Mouse (Mus musculus): Measurements from ENCODE around the gene Clec16a.

Clec16a gene

DNA sequence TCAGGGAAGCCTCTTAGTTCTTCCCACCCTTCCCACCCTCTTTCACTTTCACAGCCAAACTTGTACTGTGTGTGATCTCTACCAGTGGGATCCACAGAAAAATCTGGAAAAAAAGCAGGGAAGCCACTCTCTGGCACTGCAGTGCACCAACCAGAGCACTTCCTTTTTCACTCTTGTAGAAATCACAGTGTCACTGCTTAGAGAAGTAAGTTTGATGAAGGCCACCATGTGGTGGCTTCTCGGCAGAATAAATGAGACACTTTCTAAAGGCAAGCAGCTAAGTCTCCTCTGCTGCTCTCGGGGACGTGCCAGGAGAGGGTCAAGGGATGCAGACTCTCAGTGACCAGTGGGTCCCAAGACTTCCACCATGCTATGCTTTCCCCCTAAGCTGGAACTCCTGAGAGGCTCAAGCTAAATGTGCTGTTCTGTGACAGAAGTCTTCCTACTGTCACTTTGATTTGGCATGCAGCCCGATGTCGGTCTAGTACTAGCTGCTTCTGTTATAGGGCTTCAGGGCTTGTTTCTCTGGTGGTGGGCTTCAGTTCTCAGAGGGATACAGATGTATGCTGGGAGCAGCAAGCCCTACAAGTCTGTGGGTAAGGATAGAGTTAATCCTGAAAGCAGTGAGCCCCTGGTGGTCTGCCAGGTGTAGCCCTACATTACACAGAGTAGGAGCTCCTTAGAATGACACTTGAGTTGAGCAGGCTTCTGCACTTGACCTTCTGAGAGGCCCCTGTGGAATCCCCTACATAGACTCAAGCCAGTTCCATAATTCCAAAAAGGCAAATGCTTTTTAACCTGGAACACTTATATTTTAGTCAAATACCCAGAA, 178.9 kb downstream of the Clec16a start:
- in situ Hi-C loops (cut with MboI; ENCODE audit: low pct_unique_long_range_greater_than_20kb in 1 of 2, low sequenced_read_pairs in 2 of 2, unreplicated experiment in 1 of 2), result no loop called here

DNA sequence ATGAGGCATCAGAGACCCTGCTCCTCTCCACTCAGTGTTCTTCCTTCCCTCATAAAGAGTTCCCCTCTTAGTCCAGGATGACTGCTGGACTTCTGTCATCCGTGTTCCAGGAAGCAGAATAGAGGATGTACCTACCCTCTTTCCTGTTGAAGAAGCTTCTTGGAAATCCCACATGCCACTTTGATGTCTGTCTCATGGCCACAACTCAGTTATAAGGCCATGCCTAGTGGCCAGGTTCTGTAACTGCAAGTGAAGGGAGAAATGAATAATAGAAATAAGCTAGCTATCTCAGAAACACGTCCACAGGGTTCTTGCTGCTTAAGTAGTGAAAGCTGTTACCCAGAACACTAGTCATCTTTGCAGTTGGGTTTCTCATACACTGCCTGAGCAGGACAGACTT, 180.0 kb downstream of the Clec16a start:
- in situ Hi-C loops (cut with MboI; ENCODE audit: low pct_unique_long_range_greater_than_20kb in 1 of 2, low sequenced_read_pairs in 2 of 2, unreplicated experiment in 1 of 2), result no loop called here

DNA sequence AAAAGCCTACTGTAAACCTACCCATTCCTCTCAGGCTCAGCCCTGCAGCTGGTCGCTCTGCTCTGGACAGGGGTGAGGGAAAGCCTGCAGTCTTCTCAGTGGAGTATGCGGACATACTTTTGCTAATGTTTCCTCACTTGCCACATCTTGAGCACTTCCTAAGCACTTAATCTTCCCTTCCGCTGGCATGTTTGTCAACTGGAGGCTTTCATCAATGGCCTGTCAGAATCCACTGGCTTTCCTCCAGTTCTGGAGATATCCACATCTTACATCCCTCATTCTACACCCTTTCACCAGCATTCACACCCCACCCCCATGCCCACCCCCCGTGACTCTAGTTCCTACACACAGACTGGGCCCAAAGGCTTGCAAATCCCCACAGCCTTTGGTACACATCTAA, 182.5 kb downstream of the Clec16a start:
- in situ Hi-C loops (cut with MboI; ENCODE audit: low pct_unique_long_range_greater_than_20kb in 1 of 2, low sequenced_read_pairs in 2 of 2, unreplicated experiment in 1 of 2), result no loop called here

DNA sequence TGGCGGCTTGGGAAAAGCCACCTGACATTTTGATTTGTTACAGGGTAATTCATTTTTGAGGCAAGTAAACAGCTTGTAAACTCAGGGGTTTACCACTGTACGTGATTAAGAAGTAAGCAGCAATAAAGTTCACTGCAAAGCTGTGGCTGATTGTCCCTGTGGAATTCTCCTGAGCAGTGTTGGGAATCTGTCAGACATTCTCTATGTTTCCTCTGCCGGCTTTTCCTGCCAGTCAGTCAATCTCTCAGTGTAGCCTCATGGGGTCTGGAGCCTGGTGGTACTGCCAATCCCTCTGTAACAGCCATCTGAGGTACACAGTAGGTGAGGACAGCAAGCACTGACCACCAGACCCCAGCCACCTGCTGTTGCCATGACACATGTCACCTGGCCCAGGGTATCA, 183.7 kb downstream of the Clec16a start:
- in situ Hi-C loops (cut with MboI; ENCODE audit: low pct_unique_long_range_greater_than_20kb in 1 of 2, low sequenced_read_pairs in 2 of 2, unreplicated experiment in 1 of 2), result no loop called here

DNA sequence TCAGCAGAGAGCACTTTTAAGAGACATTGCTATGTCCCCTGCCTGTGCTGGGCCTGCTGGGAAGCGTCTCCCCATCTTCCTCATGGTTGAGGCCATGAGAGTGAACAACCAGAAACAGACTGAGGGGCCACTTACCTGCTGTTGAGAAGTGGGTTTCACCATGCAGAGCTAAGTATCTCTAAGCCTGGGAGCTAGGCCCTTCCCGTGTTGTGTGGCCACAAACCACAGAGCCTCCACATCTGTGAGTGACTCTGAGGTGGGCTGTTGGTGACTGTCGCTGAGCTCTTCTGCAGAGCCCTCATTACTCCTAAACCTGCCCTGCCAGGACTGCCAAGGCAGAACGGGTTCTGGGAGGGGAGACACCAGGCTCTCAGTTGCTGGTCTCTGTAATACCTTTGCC, 185.8 kb downstream of the Clec16a start:
- in situ Hi-C loops (cut with MboI; ENCODE audit: low pct_unique_long_range_greater_than_20kb in 1 of 2, low sequenced_read_pairs in 2 of 2, unreplicated experiment in 1 of 2), result no loop called here

DNA sequence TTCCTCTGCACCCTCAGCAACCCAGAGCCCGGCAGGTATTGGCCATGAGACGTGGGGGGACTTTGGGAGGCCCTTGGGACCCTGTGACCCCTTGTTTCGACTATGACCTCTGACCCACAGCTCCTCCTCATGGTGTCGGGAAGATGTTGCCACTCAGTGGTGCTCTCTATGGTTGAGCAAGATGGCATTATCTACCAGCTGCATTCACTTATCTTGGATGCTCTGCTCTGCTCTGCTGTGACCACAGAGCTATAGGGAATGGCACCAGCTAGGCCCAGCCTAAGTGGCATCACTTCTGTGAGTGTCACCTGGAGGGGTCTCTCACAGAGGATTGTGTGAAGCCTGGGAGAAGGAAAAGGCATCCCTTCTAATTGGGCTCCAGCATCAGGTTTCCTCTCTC, 186.6 kb downstream of the Clec16a start:
- in situ Hi-C loops (cut with MboI; ENCODE audit: low pct_unique_long_range_greater_than_20kb in 1 of 2, low sequenced_read_pairs in 2 of 2, unreplicated experiment in 1 of 2), result no loop called here

DNA sequence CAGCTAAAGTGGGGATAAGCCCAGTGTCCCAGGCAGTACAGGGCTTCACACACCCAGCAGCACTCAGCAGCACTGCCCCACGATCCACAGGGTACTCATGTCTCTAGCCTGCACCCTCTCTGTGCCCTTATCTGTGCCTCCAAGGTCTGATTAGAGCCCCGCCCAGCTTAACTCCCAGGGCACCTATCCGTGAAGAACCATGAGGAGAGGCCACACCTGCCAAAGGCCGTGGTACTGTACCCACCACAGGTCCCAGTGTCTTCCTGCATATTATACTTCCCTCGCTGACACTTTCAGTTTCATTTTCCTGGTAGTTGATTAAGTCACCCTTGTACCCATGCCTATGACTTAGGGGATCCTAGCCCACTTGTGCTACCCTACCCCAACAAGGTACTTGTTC, 187.3 kb downstream of the Clec16a start:
- in situ Hi-C loops (cut with MboI; ENCODE audit: low pct_unique_long_range_greater_than_20kb in 1 of 2, low sequenced_read_pairs in 2 of 2, unreplicated experiment in 1 of 2), result no loop called here

DNA sequence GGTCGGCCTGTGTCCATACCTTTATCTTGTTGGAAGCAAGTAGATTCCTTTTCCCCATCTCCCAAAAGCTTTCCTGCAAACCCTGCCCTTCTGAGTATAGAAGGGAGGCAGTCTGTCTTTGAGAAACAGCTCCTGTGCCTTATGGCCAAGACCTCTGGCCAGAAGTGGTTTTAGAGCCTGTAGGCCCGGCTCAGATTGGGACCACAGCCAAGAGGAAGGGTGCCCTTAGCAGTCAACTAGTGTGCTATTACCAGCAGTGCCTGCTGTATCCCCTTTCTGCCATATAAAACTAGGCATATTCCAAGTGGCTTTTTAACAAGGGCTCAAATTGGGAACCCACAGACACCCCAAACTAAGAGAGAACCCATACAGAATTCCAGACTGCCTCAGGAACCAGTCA, 190.6 kb downstream of the Clec16a start:
- in situ Hi-C loops (cut with MboI; ENCODE audit: low pct_unique_long_range_greater_than_20kb in 1 of 2, low sequenced_read_pairs in 2 of 2, unreplicated experiment in 1 of 2), result no loop called here

DNA sequence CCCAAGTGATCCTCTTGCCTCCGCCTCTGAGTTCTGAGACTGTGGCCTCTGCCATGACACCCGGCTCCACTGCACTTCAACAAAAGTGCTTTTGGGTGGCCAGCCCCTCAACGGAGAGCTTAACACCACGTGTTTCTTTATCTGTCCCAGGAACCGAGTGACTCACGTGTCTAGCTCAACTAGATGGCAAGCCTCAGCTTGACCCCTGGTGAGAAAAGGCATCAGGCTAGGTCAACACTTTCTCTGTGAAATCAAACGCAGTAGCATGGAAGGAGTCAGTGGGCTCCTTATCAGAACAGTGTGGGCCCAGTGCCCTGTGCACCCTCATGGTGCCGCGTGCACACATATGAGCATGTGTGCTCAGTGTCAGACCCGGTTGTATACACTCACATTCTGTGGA, 191.2 kb downstream of the Clec16a start:
- in situ Hi-C loops (cut with MboI; ENCODE audit: low pct_unique_long_range_greater_than_20kb in 1 of 2, low sequenced_read_pairs in 2 of 2, unreplicated experiment in 1 of 2), result no loop called here

DNA sequence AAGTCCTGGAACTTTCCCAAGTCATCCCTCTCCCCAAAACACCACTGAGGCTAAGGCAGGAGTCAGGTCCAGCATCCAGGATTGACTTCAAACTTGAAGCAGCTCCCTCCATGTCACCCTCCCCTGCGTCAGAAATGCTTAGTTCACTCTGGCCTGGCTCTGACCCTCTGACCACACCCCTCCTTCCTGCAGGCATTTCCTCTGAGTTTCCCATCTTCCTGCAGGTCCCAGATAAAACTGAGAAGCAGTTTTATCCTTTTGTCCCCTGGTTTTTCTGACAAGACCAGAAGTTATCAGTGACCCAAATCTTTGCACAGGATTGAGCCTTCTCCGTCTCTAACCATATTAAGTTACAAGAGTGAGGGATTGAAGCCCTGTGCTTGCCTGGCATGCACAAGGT, 192.4 kb downstream of the Clec16a start:
- in situ Hi-C loops (cut with MboI; ENCODE audit: low pct_unique_long_range_greater_than_20kb in 1 of 2, low sequenced_read_pairs in 2 of 2, unreplicated experiment in 1 of 2), result no loop called here

DNA sequence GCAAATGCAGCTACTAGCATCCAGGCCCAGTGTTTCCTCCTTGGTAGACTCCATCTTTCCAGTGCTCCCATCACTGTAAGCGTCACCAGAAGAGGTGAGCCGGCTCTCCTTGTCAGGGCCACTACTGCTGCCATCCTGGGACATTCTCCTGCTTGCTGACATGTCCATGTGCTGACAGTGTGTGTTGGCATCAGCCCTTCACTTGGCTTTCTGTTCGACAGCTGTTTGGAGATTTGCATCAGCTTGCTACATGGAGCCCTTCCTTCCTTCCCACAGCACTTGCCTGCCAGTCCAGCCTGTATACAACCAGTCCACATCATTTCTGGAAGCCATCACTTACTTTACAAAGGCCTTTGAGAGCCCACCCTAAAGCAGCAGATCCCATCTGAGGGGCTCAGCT, 193.7 kb downstream of the Clec16a start:
- in situ Hi-C loops (cut with MboI; ENCODE audit: low pct_unique_long_range_greater_than_20kb in 1 of 2, low sequenced_read_pairs in 2 of 2, unreplicated experiment in 1 of 2), result no loop called here

DNA sequence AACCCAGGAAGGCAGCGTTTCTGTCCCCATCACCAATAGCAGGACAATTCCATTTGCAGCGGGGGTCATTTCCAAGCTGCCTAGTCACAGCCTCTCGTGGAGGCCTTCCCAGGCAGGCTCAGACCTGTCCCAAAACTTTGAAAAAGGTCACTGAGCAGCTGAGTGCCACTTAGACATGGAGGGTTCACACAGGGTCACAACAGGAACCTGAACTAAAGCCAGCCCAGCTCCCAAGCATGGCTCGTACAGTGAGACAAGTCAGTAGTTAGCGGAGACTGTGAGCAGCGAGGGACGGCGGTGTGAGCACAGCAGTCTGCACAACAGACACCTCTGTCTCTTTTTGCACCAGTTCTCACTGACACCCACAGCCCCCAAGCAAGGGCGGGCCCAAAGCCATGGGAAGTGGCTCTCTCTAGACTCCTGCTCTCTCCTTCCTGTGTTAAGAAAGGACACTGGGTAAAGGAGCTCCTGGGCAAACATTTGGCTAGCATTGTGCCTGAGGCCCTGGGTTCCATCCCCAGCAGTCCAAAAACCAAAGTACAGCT, 194.8 kb downstream of the Clec16a start:
- in situ Hi-C loops (cut with MboI; ENCODE audit: low pct_unique_long_range_greater_than_20kb in 1 of 2, low sequenced_read_pairs in 2 of 2, unreplicated experiment in 1 of 2), result no loop called here

DNA sequence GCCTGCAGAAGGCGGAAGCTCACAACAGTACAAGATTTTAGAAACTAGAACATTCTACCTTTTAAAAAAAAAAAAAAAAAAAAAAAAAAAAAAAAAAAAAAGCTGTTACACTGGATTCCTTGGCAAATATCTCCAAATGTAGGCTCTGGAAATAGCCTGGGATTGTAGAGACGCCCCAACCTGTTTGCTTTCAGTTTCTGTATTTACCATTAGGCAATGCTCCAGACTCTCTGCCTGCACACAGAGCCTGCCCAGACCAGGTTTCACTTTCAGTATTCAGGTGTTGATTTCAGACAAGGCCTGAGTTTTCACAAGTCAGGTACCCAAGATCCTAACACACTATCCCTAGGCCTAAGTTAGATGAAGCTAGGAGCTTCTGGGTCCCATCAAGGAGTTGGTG, 195.9 kb downstream of the Clec16a start:
- in situ Hi-C loops (cut with MboI; ENCODE audit: low pct_unique_long_range_greater_than_20kb in 1 of 2, low sequenced_read_pairs in 2 of 2, unreplicated experiment in 1 of 2), result no loop called here

DNA sequence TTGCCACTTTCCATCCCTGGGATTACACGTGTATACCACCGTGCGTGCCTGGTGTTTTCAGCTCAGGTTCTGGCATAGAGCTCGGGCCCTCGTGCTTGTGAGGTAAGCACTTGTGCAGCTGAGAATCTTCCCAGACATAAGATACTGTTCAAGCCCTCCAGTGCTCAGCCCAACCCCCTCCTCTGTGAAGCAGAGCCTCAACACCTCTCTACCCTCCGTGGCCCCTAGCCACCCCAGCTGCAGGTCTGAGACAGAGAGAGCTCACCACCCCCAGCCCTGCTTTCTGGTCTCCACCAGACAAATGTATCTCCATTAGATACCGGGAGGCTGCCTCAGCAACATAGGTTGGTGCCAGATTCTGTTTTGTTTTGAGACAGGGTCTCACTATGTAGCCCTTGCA, 204.1 kb downstream of the Clec16a start:
- in situ Hi-C loops (cut with MboI; ENCODE audit: low pct_unique_long_range_greater_than_20kb in 1 of 2, low sequenced_read_pairs in 2 of 2, unreplicated experiment in 1 of 2), result no loop called here

DNA sequence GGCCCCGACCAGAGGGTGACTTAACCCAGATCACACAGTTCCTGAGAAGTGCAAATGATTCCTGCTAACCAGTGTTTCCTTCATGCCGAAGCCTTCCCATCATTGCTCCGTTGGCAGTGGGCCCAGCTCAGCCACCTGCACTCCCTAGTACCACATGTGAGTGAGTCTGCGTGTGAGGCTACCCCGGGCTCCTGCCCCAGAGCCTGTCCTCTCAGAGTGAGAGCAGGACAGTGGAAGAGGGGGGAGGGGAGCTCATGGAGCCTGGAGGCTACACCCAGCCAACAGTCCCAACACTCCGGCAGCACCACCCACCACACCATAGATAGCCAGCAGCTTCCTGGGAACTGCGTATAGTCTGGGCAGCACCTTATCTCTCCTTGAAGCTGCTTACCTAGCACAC, 204.7 kb downstream of the Clec16a start:
- in situ Hi-C loops (cut with MboI; ENCODE audit: low pct_unique_long_range_greater_than_20kb in 1 of 2, low sequenced_read_pairs in 2 of 2, unreplicated experiment in 1 of 2), result no loop called here

DNA sequence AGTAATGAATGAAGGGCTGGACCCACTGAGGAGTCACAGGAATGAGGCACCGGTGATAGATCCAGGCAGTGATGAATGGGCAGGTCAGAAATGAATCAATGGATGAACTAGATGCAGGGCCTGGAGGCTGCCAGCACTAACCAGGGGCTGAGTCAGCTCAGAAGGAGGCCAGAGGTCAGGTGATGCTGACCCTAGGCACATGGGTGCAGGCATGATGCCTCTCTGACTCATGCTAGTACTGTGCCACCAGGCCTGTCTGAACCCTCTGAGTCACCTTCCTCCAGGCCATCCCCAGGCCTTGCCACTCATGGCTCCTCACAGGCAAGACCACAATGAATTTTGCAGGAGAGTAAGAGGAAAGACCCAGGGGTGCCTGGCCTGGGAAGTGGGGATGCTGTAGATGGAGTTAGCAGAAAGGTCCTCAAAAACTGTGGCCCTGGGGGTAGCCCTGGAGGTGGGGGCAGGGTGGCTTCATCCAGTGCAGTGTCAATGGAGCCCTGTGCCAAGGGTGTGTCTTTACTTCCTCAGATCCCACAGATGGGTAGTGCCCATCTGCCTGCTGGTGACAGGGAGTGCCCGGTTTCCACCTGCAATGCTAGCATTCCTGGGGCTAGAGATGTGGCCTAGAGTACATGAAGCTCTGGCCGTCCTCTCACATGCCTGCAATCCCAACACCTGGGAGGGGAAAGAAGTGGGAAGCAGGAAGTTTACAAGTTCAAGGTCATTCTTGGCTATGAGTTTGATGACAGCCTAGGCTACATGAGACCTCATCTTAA, 209.6 kb downstream of the Clec16a start:
- in situ Hi-C loops (cut with MboI; ENCODE audit: low pct_unique_long_range_greater_than_20kb in 1 of 2, low sequenced_read_pairs in 2 of 2, unreplicated experiment in 1 of 2), result no loop called here

DNA sequence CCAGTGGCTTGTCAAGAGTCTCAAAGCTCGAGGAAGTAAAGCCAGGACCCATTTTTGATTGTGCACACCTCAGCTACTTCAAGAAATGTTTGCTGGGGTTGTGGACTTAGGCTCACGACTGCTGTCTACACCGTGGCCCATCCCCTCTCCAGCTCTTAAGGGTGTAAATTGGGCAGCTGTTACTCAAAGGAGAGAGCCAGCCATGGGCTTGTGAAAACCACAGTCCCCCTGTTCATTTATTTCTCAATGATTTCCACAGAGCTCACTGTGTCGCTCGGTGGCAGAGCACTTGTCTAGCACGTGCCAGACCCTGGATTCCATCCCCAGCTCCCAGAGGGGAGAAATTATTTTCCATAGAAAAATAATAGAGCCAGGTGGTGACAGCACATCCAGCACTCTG, 211.0 kb downstream of the Clec16a start:
- in situ Hi-C loops (cut with MboI; ENCODE audit: low pct_unique_long_range_greater_than_20kb in 1 of 2, low sequenced_read_pairs in 2 of 2, unreplicated experiment in 1 of 2), result no loop called here

DNA sequence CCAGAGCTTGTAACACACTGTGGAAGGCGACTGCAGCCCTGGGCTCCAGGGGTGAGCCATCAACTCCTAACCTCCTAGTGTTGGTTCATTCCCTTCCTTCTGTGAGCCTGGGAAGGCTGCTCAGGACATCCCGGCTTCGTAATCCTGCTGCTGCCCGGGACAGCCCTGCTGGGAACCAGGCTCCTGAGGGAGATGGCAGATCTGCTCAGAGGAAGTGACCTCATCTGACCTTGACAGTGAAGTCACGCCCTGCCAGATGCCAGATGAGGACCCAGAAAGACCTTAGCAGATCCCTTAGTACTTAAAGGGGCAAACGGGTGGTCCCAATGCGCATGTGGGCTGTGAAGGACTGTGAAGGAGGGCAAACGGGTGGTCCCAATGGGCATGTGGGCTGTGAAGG, 216.0 kb downstream of the Clec16a start:
- in situ Hi-C loops (cut with MboI; ENCODE audit: low pct_unique_long_range_greater_than_20kb in 1 of 2, low sequenced_read_pairs in 2 of 2, unreplicated experiment in 1 of 2), result no loop called here

DNA sequence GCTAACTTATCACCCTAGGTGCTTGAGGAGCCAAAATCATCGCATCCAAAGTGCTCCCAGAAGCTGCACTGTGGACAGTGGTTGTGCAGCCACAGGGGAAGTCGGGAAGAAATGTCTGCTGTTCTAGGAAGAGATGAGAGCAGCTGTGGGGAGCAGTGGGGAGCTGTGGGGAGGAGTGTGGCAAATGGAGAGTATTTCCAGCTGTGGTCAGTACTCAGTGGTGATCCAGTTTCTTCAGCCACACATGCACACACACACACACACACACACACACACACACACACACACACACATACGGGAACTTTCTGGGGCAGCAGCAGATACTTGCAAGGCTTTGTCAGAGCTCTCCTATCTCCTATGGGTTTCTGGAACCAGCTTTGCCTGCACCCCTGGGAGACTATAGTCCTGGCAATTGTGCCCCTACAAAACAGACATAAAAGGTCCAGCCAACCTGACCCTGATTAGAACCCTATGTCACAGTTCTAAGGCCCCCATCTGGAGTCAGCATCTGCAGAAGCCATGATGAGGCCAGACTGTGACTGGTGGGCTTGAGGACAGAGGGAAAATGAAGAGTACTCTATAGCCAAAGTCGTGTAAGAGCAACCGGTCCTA, 217.5 kb downstream of the Clec16a start:
- in situ Hi-C loops (cut with MboI; ENCODE audit: low pct_unique_long_range_greater_than_20kb in 1 of 2, low sequenced_read_pairs in 2 of 2, unreplicated experiment in 1 of 2), result no loop called here
